Mouse (Mus musculus): ENCODE results near the gene Ap3b1.

- no peak for TF ChIP-seq CTCF (IDR thresholded peaks at IDR 0.05; ENCODE audit: low read depth, low read length)
- no peak for TF ChIP-seq POLR2A (IDR thresholded peaks at IDR 0.05; ENCODE audit: extremely low read depth, insufficient read depth, low read length)
Observed at GRCm38 (mm10) chr13:94464221-94464620, 105.5 kb downstream of the Ap3b1 start.

Measured in liver, adult 2 months (tissue).